Mouse (Mus musculus) CH12.LX (cell line): ENCODE measurements around the gene Brat1.

Experiments used
- E2F4 ChIP-seq: IDR thresholded peaks from 2 replicates; pipeline ENCODE4 v1.6.1; 2011; ENCODE audit warnings: low read depth, low read length, improper control_type of control experiment; ENCODE audit not compliant: insufficient replicate concordance
- EP300 ChIP-seq: IDR thresholded peaks from 2 replicates; pipeline ENCODE4 v1.6.1; 2011; ENCODE audit warnings: low read length, improper control_type of control experiment
- MAFK ChIP-seq: IDR thresholded peaks from 2 replicates; pipeline ENCODE4 v1.6.1; 2011; ENCODE audit warnings: low read length, improper control_type of control experiment; ENCODE audit not compliant: insufficient replicate concordance
- MAZ ChIP-seq: IDR thresholded peaks from 2 replicates; pipeline ENCODE4 v1.6.1; 2012; ENCODE audit warnings: low read depth, mild to moderate bottlenecking, inconsistent platforms, low read length, improper control_type of control experiment, moderate library complexity
- MEF2A ChIP-seq: IDR thresholded peaks from 2 replicates; pipeline ENCODE4 v1.6.1; 2014; ENCODE audit warnings: low read depth, mild to moderate bottlenecking, inconsistent platforms, low read length, improper control_type of control experiment, borderline replicate concordance
- SMC3 ChIP-seq: IDR thresholded peaks from 2 replicates; pipeline ENCODE4 v1.6.1; 2011; ENCODE audit warnings: low read depth, low read length, improper control_type of control experiment
- USF1 ChIP-seq: IDR thresholded peaks from 2 replicates; pipeline ENCODE4 v1.6.1; 2014; ENCODE audit warnings: low read depth, mild to moderate bottlenecking, inconsistent platforms, low read length, improper control_type of control experiment
- ZC3H11A ChIP-seq: IDR thresholded peaks from 2 replicates; pipeline ENCODE4 v1.6.1; 2012; ENCODE audit warnings: low read depth, mild to moderate bottlenecking, inconsistent platforms, low read length, improper control_type of control experiment

GRCm38 (mm10) chr5:140752639-140753038 is 47.8 kb downstream of the Brat1 start:
- no peak for TF ChIP-seq EP300
- no peak for TF ChIP-seq ZC3H11A
- no peak for TF ChIP-seq MAZ
- TF ChIP-seq E2F4: no peak
- no peak for TF ChIP-seq MEF2A
- TF ChIP-seq MAFK: no peak
- no peak for TF ChIP-seq USF1
- no peak for TF ChIP-seq SMC3
